Mouse (Mus musculus) C2C12 (cell line): ENCODE results near the gene Slc35b2. TPM values are rescaled to one million over a fixed set of nuclear protein-coding genes. Genes with fewer than 3 reads are reported as not detected.

Experiments used
- H3K27me3 ChIP-seq: one replicate; pipeline ENCODE4 v1.6.1; 2011; ENCODE audit not compliant: control insufficient read depth, insufficient read depth, insufficient read length
- H3K36me3 ChIP-seq: one replicate; pipeline ENCODE4 v1.6.1; 2011; ENCODE audit not compliant: control insufficient read depth, insufficient read depth
- H3K4me3 ChIP-seq: one replicate; pipeline ENCODE4 v1.5.1; 2011; ENCODE audit warnings: mild to moderate bottlenecking, control low read depth; ENCODE audit not compliant: poor library complexity, insufficient read depth, severe bottlenecking
- H3K79me2 ChIP-seq: one replicate; pipeline ENCODE4 v1.6.1; 2011; ENCODE audit not compliant: control insufficient read depth, insufficient read depth
- H3K79me3 ChIP-seq: one replicate; pipeline ENCODE4 v1.6.1; 2011; ENCODE audit warnings: low read depth, control low read depth
- H3ac ChIP-seq: one replicate; pipeline ENCODE3; 2011; ENCODE audit warnings: low read depth; ENCODE audit not compliant: control insufficient read depth, insufficient read length
- CEBPB ChIP-seq: IDR thresholded peaks from one replicate; pipeline ENCODE4 v1.6.1; 2011; ENCODE audit warnings: low read depth, mild to moderate bottlenecking, control low read depth, moderate library complexity
- CTCF ChIP-seq: IDR thresholded peaks from one replicate; pipeline ENCODE4 v1.5.1; 2011; ENCODE audit not compliant: control insufficient read depth, insufficient read depth, insufficient read length
- FOSL1 ChIP-seq: IDR thresholded peaks from one replicate; pipeline ENCODE4 v1.8.0; 2011; ENCODE audit warnings: mild to moderate bottlenecking, low read length; ENCODE audit not compliant: poor library complexity, insufficient read depth, severe bottlenecking
- MAX ChIP-seq: IDR thresholded peaks from one replicate; pipeline ENCODE4 v1.6.1; 2011; ENCODE audit warnings: mild to moderate bottlenecking, control low read depth
- MYOD1 ChIP-seq: IDR thresholded peaks from one replicate; pipeline ENCODE4 v1.6.1; 2011; ENCODE audit warnings: low read depth; ENCODE audit not compliant: control insufficient read depth, insufficient read length
- MYOG ChIP-seq: IDR thresholded peaks from one replicate; pipeline ENCODE4 v1.6.1; 2011; ENCODE audit not compliant: control insufficient read depth, insufficient read length; ENCODE audit errors: extremely low read depth
- USF1 ChIP-seq: IDR thresholded peaks from one replicate; pipeline ENCODE4 v1.6.1; 2011; ENCODE audit warnings: low read depth, mild to moderate bottlenecking, control low read depth, moderate library complexity
- long read RNA-seq, 2 experiments: library from polyadenylated mRNA; unstranded; transcript quantifications; one replicate each; pipeline ENCODE4 v2.0.0; 2019 to 2020
- polyA plus RNA-seq: library from polyadenylated mRNA; unstranded; fragments of >200 nt; fragmentation: generic; extraction: Trizol; gene quantifications from one replicate; pipeline ENCODE4 v1.2.1, GENCODE M21; 2012; ENCODE audit warnings: missing spikeins

Gene Slc35b2
- polyA plus RNA-seq, result 131 TPM
- long read RNA-seq, experiment 1, transcript Slc35b2-207 (4 exons, 850 nt), result minor isoform, 15 of 190 reads
- long read RNA-seq, experiment 1, transcript Slc35b2-205 (4 exons, 1,906 nt), result major isoform, 152 of 190 reads
- long read RNA-seq, experiment 1, partial matches to known transcripts, result 13 of 190 reads
- long read RNA-seq, experiment 1, other reads (novel, unspliced or antisense), result 7 of 190 reads
- long read RNA-seq, experiment 2, transcript Slc35b2-207 (4 exons, 850 nt), result minor isoform, 8 of 666 reads
- long read RNA-seq, experiment 2, transcript Slc35b2-205 (4 exons, 1,906 nt), result major isoform, 616 of 666 reads
- long read RNA-seq, experiment 2, partial matches to known transcripts, result 4 of 666 reads
- long read RNA-seq, experiment 2, other reads (novel, unspliced or antisense), result 36 of 666 reads

DNA sequence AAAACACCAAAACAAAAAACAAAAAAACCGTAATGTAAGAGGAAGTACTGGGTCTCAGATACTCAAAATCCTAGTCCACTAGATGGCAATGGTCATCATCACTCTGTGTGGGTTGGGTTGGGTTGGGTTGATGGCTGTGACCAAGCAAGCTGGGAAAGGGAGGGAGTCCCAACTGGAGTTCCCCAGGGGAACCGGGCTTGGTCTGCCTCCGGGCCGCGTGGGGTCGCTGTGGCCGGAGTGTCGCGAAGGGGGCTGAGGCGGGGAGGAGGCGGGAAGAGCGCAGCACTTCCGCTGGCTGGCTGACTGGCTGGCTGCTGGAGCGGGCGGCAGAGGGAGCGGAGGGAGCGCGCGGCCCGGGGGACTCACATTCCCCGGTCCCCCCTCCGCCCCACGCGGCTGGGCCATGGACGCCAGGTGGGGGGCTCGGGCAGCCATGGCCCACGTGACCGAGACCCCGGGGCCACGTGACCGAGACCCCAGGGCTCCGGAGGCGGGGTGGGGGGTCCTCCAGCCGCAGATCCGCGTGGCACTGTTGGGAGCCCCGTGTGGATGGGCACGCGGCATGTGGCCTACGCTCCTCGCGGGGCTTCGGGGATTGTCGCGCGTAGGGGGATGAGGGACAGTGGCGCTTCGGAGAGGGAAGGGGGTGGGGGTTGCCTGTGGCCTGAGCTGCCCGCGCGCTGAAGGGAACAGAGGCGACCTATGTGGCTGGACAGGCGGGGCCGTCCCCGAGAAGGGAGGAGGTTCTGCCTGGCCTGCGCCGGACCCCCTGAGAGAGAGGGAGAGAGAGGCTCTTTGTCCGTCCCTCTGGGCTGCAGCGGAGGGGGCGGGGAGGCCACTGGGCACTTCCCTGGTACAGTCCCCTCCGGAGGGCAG, at the start of gene Slc35b2:
TSS of gene Slc35b2 (plus strand) at position 220 of the 876 bp plus-strand sequence.
- no peaks in the 10 kb centered on the region for H3K27me3 ChIP-seq
- peak; percentile 7 for TF ChIP-seq USF1
- TF ChIP-seq MYOD1, result no peak
- peak; percentile 97 for TF ChIP-seq CTCF
- peak; percentile 52 for TF ChIP-seq MAX
- H3ac ChIP-seq, result peak within 1 kb of the TSS; percentile 88
- H3K36me3 ChIP-seq, result peaks cover 38% of the 10 kb centered on the region
- peaks cover 18% of the 10 kb centered on the region for H3K79me3 ChIP-seq
- H3K79me2 ChIP-seq, result peaks cover 27% of the 10 kb centered on the region
- H3K4me3 ChIP-seq, result peak within 1 kb of the TSS; percentile 69

DNA sequence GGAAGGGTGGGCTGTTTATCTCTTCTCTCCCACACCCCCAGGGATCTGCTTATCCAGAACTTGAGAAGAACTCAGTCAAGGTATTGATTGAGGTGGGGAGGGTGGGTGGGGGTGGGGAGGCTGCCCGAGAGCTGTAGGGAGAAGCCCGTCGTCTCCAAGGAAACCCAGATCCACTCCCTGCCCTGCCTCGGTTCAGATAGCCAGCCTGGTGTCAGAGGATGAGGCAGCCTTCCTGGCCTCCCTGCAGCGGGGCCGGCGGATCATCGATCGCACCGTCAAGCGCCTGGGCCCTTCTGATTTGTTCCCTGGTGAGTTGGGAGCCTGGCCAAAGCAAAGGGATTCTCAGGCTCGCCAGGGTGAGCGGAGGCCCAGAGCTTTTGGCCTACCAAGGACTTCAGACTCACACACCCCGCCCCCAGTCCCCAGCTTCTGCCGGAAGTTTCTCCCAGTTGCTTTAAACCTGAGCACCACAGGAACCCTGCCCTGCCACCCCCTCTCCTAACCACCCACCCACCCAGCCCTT, 48.4 kb upstream of the Slc35b2 start:
- Histone ChIP-seq H3ac (no peak overlapping the region), H3K36me3 (peaks cover 3% of the 10 kb centered on the region), H3K79me2 (no peaks in the 10 kb centered on the region), H3K79me3 (no peaks in the 10 kb centered on the region), H3K27me3 (no peaks in the 10 kb centered on the region), H3K4me3 (no peak overlapping the region)
- TF ChIP-seq USF1 (no peak), MYOG (no peak), CEBPB (no peak), CTCF (no peak), MAX (no peak), FOSL1 (no peak), MYOD1 (no peak)

DNA sequence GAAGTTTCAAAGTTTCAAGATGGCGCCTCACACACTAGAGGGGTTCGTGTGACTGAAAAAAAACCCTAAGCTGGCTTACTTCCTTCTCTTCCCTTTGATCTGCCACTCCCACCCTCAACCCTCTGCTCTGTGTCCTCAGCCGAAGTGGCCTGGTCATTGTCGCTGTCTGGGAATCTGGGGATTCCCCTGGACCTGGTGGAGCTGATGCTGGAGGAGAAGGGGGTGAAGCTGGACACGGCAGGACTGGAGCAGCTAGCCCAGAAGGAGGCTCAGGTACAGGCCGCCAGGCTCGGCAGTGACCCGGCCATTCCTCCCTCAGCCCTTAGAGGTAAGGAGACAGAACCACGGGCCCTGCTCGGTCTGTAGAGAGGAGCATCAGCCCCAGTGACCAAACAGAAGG, 47.9 kb upstream of the Slc35b2 start:
- H3K79me2 ChIP-seq, result no peaks in the 10 kb centered on the region
- H3K4me3 ChIP-seq, result no peak overlapping the region
- no peak overlapping the region for H3ac ChIP-seq
- no peaks in the 10 kb centered on the region for H3K27me3 ChIP-seq
- no peaks in the 10 kb centered on the region for H3K79me3 ChIP-seq
- no peaks in the 10 kb centered on the region for H3K36me3 ChIP-seq
- TF ChIP-seq MYOG (no peak), CEBPB (no peak), MAX (no peak)

DNA sequence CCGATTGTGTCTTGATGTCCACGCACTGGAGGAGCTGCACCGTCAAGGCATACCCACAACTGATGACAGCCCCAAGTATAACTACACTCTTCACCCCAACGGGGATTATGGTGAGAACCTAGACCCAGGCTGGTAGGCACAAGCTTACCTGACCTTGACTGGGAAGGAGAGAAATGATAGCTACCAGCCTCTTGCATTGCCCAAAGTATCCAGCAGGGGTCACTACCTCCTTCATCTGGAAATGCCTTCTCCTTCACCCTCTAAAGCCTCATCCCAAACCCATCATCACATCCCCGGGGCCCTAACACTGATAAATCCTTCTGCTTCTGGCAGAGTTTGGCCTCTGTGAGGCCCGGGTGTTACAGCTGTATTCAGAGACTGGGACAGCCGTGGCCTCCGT, 47.2 kb upstream of the Slc35b2 start:
- TF ChIP-seq MAX (no peak), CTCF (peak; percentile 30)
- Histone ChIP-seq H3K4me3 (no peak overlapping the region), H3K79me2 (no peaks in the 10 kb centered on the region), H3K36me3 (no peaks in the 10 kb centered on the region), H3K79me3 (no peaks in the 10 kb centered on the region), H3ac (no peak overlapping the region), H3K27me3 (no peaks in the 10 kb centered on the region)

DNA sequence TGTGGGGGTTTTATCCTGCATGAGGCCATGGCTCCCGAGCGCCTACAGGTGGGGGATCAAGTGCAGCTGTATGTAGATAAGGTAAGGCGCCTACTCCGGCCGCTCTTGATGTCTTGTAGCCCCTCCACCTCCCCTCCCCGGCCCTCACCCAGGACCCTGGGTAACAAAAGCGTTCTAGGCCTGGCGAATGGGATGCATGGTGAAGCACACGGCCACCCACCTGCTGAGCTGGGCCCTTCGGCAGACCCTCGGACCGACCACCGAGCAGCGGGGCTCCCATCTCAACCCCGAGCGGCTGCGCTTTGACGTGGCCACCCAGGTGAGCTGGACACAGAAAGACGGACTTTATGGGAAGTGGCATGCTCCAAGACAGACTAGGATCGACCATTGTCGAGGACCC, 46.5 kb upstream of the Slc35b2 start:
- H3K36me3 ChIP-seq, result no peaks in the 10 kb centered on the region
- H3K27me3 ChIP-seq, result no peaks in the 10 kb centered on the region
- H3K79me2 ChIP-seq, result no peaks in the 10 kb centered on the region
- no peak for TF ChIP-seq MYOD1
- TF ChIP-seq CTCF, result no peak
- TF ChIP-seq USF1, result no peak
- no peaks in the 10 kb centered on the region for H3K79me3 ChIP-seq
- H3ac ChIP-seq, result no peak overlapping the region
- H3K4me3 ChIP-seq, result no peak overlapping the region

DNA sequence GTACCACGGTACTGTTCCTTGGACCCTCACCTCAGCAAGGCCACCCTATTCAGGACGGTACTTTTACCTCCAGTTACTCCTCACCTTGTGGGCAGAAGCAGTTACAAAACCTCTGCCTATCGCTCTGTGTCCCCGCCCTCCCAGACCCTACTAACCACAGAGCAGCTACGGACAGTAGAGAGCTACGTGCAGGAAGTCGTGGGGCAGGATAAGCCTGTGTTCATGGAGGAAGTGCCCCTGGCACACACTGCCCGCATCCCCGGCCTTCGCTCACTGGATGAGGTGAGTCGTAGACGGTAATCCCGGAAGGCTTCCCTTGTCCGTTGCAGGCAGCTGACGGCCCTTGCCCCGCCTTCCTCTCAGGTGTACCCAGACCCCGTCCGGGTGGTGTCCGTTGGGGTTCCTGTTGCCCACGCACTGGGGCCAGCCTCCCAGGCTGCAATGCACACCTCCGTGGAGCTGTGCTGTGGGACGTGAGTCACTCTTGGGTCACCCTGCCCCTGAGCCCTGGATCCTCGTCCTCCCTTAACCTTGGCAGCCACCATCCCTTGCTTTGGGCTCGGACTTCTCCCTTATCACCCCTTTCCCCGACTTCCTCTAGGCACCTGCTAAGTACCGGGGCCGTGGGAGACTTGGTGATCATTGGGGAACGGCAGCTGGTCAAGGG, 46.0 kb upstream of the Slc35b2 start:
- no peak overlapping the region for H3ac ChIP-seq
- no peaks in the 10 kb centered on the region for H3K79me3 ChIP-seq
- H3K27me3 ChIP-seq, result peaks cover 2% of the 10 kb centered on the region
- H3K4me3 ChIP-seq, result no peak overlapping the region
- TF ChIP-seq MYOD1 (no peak), USF1 (no peak), CTCF (no peak), CEBPB (no peak), FOSL1 (no peak), MAX (no peak), MYOG (no peak)
- no peaks in the 10 kb centered on the region for H3K36me3 ChIP-seq
- H3K79me2 ChIP-seq, result no peaks in the 10 kb centered on the region
